In genomic region chr14:99304387-99304786, GRCm38 (mm10) we compare ENCODE assay signal across 23 mouse cellular contexts. TPM values are rescaled to one million over a fixed set of nuclear protein-coding genes. Genes with fewer than 3 reads are reported as not detected.
A peak's percentile ranks its signal among the peaks of the same experiment; 100 is the strongest.
DNase-seq lines count a peak whose midpoint lies in the region; ATAC-seq and TF ChIP-seq lines count a peak whose summit lies in the region.
"Had no signal": no experiment of that assay in that cellular context is flagged by ENCODE, and none has a peak within 500 bp of the region (broad histone marks: within the 10 kb centered on the region; RNA-seq: fewer than 3 reads in every experiment).

No protein-coding gene starts in this region.

- no peak overlapping the region for H3K9ac ChIP-seq in forebrain, embryonic 11.5 days (ENCODE audit: low read length)
- no peak overlapping the region for H3K9ac ChIP-seq in forebrain, embryonic 12.5 days
- no peak overlapping the region for H3K9ac ChIP-seq in midbrain, embryonic 14.5 days (replicated peaks; ENCODE audit: low read length)
- H3K9ac ChIP-seq in midbrain, embryonic 13.5 days (replicated peaks) = no peak overlapping the region
- H3K9ac ChIP-seq: forebrain, embryonic 13.5 days; liver, embryonic 15.5 days; lung, embryonic 15.5 days had no signal

- H3K36me3 ChIP-seq in forebrain, embryonic 11.5 days (ENCODE audit: control insufficient read depth, insufficient read depth, low read length) = no peaks in the 10 kb centered on the region
- H3K36me3 ChIP-seq in forebrain, embryonic 12.5 days (replicated peaks) = no peaks in the 10 kb centered on the region
- H3K36me3 ChIP-seq in midbrain, embryonic 14.5 days (ENCODE audit: control insufficient read depth, insufficient read depth, low read length) = no peaks in the 10 kb centered on the region
- H3K36me3 ChIP-seq in midbrain, embryonic 13.5 days = no peaks in the 10 kb centered on the region
- H3K36me3 ChIP-seq in myocyte (ENCODE audit: control insufficient read depth, insufficient read depth) = peaks cover 59% of the 10 kb centered on the region
- H3K36me3 ChIP-seq: hindbrain, embryonic 10.5 days; limb, embryonic 10.5 days; liver, embryonic 15.5 days; lung, embryonic 15.5 days had no signal

- WGBS in forebrain, embryonic 11.5 days = 30% methylated on average over 3 of the region's 3 CpGs
- 32% methylated on average over 3 of the region's 3 CpGs for WGBS in forebrain, embryonic 12.5 days
- WGBS in midbrain, embryonic 14.5 days = 31% methylated on average over 3 of the region's 3 CpGs
- 16% methylated on average over 3 of the region's 3 CpGs for WGBS in midbrain, embryonic 13.5 days

- H3K4me3 ChIP-seq in forebrain, embryonic 11.5 days (ENCODE audit: low read depth, low read length) = no peak overlapping the region
- no peak overlapping the region for H3K4me3 ChIP-seq in forebrain, embryonic 12.5 days (replicated peaks)
- no peak overlapping the region for H3K4me3 ChIP-seq in midbrain, embryonic 14.5 days (replicated peaks; ENCODE audit: low read depth, low read length)
- no peak overlapping the region for H3K4me3 ChIP-seq in midbrain, embryonic 13.5 days (replicated peaks)
- no peak overlapping the region for H3K4me3 ChIP-seq in myocyte
- H3K4me3 ChIP-seq: forebrain, embryonic 13.5 days; hindbrain, embryonic 10.5 days; limb, embryonic 10.5 days; liver, embryonic 15.5 days; lung, embryonic 15.5 days had no signal

- H3K4me1 ChIP-seq in forebrain, embryonic 11.5 days (replicated peaks; ENCODE audit: control insufficient read depth, insufficient read depth, low read length) = peaks cover 3% of the 10 kb centered on the region; the same call in 1 of the 2 replicates
- peaks cover 15% of the 10 kb centered on the region for H3K4me1 ChIP-seq in forebrain, embryonic 12.5 days
- no peaks in the 10 kb centered on the region for H3K4me1 ChIP-seq in midbrain, embryonic 14.5 days (ENCODE audit: control insufficient read depth, insufficient read depth, low read length)
- peaks cover 8% of the 10 kb centered on the region for H3K4me1 ChIP-seq in midbrain, embryonic 13.5 days (replicated peaks)

- H3ac ChIP-seq in myocyte (ENCODE audit: control insufficient read depth, insufficient read length) = no peak overlapping the region

- no peaks in the 10 kb centered on the region for H3K9me3 ChIP-seq in forebrain, embryonic 11.5 days (ENCODE audit: control insufficient read depth, low read length)
- H3K9me3 ChIP-seq in forebrain, embryonic 12.5 days = no peaks in the 10 kb centered on the region
- H3K9me3 ChIP-seq in midbrain, embryonic 14.5 days (ENCODE audit: control insufficient read depth, low read length) = no peaks in the 10 kb centered on the region
- H3K9me3 ChIP-seq in midbrain, embryonic 13.5 days = no peaks in the 10 kb centered on the region
- H3K9me3 ChIP-seq: forebrain, embryonic 13.5 days; hindbrain, embryonic 10.5 days; limb, embryonic 10.5 days; liver, embryonic 15.5 days; lung, embryonic 15.5 days had no signal

- TF ChIP-seq POLR2A in myocyte (IDR thresholded peaks at IDR 0.05; ENCODE audit: insufficient read length, low read depth) = no peak

- H3K27me3 ChIP-seq in forebrain, embryonic 11.5 days (ENCODE audit: control insufficient read depth, insufficient read depth, low read length) = peaks cover 12% of the 10 kb centered on the region
- peaks cover 25% of the 10 kb centered on the region for H3K27me3 ChIP-seq in forebrain, embryonic 12.5 days
- peaks cover 18% of the 10 kb centered on the region for H3K27me3 ChIP-seq in midbrain, embryonic 14.5 days (ENCODE audit: control insufficient read depth, insufficient read depth, low read length)
- peaks cover 28% of the 10 kb centered on the region for H3K27me3 ChIP-seq in midbrain, embryonic 13.5 days
- no peaks in the 10 kb centered on the region for H3K27me3 ChIP-seq in myocyte (ENCODE audit: control insufficient read depth, insufficient read depth, insufficient read length)

- peak; percentile 49; the same call in 1 of the 2 replicates for ATAC-seq in forebrain, embryonic 11.5 days (replicated peaks; ENCODE audit: low FRiP score)
- no peak for ATAC-seq in forebrain, embryonic 12.5 days (ENCODE audit: low FRiP score)
- no peak for ATAC-seq in midbrain, embryonic 14.5 days (ENCODE audit: low FRiP score, low TSS enrichment)
- no peak for ATAC-seq in midbrain, embryonic 13.5 days
- ATAC-seq: forebrain, embryonic 13.5 days; hindbrain, embryonic 16.5 days had no signal

- H3K79me2 ChIP-seq in myocyte (ENCODE audit: control insufficient read depth, insufficient read depth) = peaks cover 99% of the 10 kb centered on the region

- H3K27ac ChIP-seq in forebrain, embryonic 11.5 days (ENCODE audit: low read depth, low read length) = no peak overlapping the region
- H3K27ac ChIP-seq in forebrain, embryonic 12.5 days = no peak overlapping the region
- no peak overlapping the region for H3K27ac ChIP-seq in midbrain, embryonic 14.5 days (replicated peaks; ENCODE audit: low read depth, low read length)
- H3K27ac ChIP-seq in midbrain, embryonic 13.5 days = no peak overlapping the region
- H3K27ac ChIP-seq: forebrain, embryonic 13.5 days; hindbrain, embryonic 10.5 days; kidney, postnatal 0 days; limb, embryonic 10.5 days; liver, embryonic 15.5 days had no signal

- no peak overlapping the region for H3K4me2 ChIP-seq in forebrain, embryonic 11.5 days (ENCODE audit: low read depth, low read length, severe bottlenecking)
- H3K4me2 ChIP-seq in forebrain, embryonic 12.5 days = no peak overlapping the region
- H3K4me2 ChIP-seq in midbrain, embryonic 14.5 days (ENCODE audit: low read length) = no peak overlapping the region
- H3K4me2 ChIP-seq in midbrain, embryonic 13.5 days (replicated peaks) = no peak overlapping the region
- H3K4me2 ChIP-seq in myocyte (ENCODE audit: low read depth) = peak overlapping the region; percentile 9
- H3K4me2 ChIP-seq: forebrain, embryonic 13.5 days; heart, embryonic 11.5 days; liver, embryonic 15.5 days; lung, embryonic 15.5 days had no signal

- DNase-seq in forebrain, embryonic 11.5 days (ENCODE audit: low spot score) = no peak
- DNase-seq in midbrain, embryonic 14.5 days = peak; percentile 19
- DNase-seq in frontal cortex, adult 2 months (ENCODE audit: extremely low spot score in 1 of 2, low spot score in 1 of 2) = no peak
- DNase-seq in MN1 (ENCODE audit: low spot score) = no peak
- DNase-seq in right cerebral cortex, adult 2 months (ENCODE audit: low spot score in 2 of 2) = no peak
- DNase-seq: adrenal gland, postnatal 36 days; cerebellum, adult 11 months; cerebellum, adult 9-11 months; kidney, adult 2 months; layer of hippocampus, adult 9-11 months; liver; right cerebral cortex, postnatal 25 days had no signal

TF ChIP-seq in myocyte, 11 proteins besides CTCF, POLR2A, EP300 and RAD21:
- TF ChIP-seq CEBPB (IDR thresholded peaks at IDR 0.05; ENCODE audit: insufficient read depth, poor library complexity, severe bottlenecking) (no peak), MYOG (IDR thresholded peaks at IDR 0.05; ENCODE audit: control insufficient read depth in 1 of 3, insufficient read depth in 1 of 3, insufficient read length in 2 of 3, low read depth in 2 of 3) (no peak), MAX (IDR thresholded peaks at IDR 0.05; ENCODE audit: low read depth) (no peak), REST (IDR thresholded peaks at IDR 0.05; ENCODE audit: insufficient read depth, insufficient read length) (no peak), POLR2AphosphoS2 (IDR thresholded peaks at IDR 0.05; ENCODE audit: insufficient read length, low read depth) (no peak), E2F4 (IDR thresholded peaks at IDR 0.05; ENCODE audit: insufficient read depth) (no peak), USF1 (IDR thresholded peaks at IDR 0.05; ENCODE audit: low read depth) (no peak), MYOD1 (IDR thresholded peaks at IDR 0.05; ENCODE audit: control insufficient read depth in 1 of 3, insufficient read length in 2 of 3, low read depth in 2 of 3) (no peak), SRF (IDR thresholded peaks at IDR 0.05; ENCODE audit: control insufficient read depth, insufficient read length, low read depth) (no peak), TCF12 (IDR thresholded peaks at IDR 0.05; ENCODE audit: insufficient read depth, poor library complexity, severe bottlenecking) (no peak), TCF3 (IDR thresholded peaks at IDR 0.05; ENCODE audit: insufficient read length, low read depth) (no peak)

RNA-seq across cellular contexts. Expression of gene Klf5, which starts 5.9 kb away (rescaled TPM):
- 1.9 and 2.0 TPM in 2 replicates for polyA plus RNA-seq in forebrain, embryonic 11.5 days (2014; fragmentation: Nextera tagmentation; extraction: Ambion mirVana)
- polyA plus RNA-seq in forebrain, embryonic 12.5 days (2016; fragmentation: Nextera tagmentation; extraction: Ambion mirVana) = 2.0 and 2.1 TPM in 2 replicates
- polyA plus RNA-seq in midbrain, embryonic 14.5 days (2014; fragmentation: Nextera tagmentation; extraction: Ambion mirVana) = 2.2 and 2.7 TPM in 2 replicates
- polyA plus RNA-seq in midbrain, embryonic 13.5 days (2015; fragmentation: Nextera tagmentation; extraction: Ambion mirVana) = 2.4 TPM in 2 replicates
- 52.0 TPM for polyA plus RNA-seq in myocyte (2012; fragmentation: generic; extraction: Trizol)
- polyA plus RNA-seq in frontal cortex, adult 2 months (2012; rRNA removed) = 5.0 and 5.6 TPM in 2 replicates
